Mouse (Mus musculus) heart, embryonic 16.5 days (tissue): ENCODE data around the gene Anks1. TPM values are rescaled to one million over a fixed set of nuclear protein-coding genes. Genes with fewer than 3 reads are reported as not detected.

ENCODE experiments used
- ATAC-seq: fragments of 200-750 bp; cut with Nextera tagmentation; replicated peaks from 2 replicates; pipeline ENCODE4 v1.8.0; 2017; ENCODE audit warnings: moderate number of reproducible peaks; ENCODE audit not compliant: insufficient read depth, low FRiP score; ENCODE audit errors: extremely low read depth
- H3K27ac ChIP-seq: fragments of 300-500 bp; sonication (generic); 2 replicates; pipeline ENCODE4 v1.5.1; 2014; ENCODE audit warnings: mild to moderate bottlenecking, low read length, control low read depth, moderate library complexity
- H3K27me3 ChIP-seq: fragments of 300-500 bp; sonication (generic); 2 replicates; pipeline ENCODE4 v1.6.1; 2014; ENCODE audit warnings: low read length, mixed read lengths; ENCODE audit not compliant: control insufficient read depth, insufficient read depth
- H3K36me3 ChIP-seq: fragments of 300-500 bp; sonication (generic); 2 replicates; pipeline ENCODE4 v1.6.1; 2014; ENCODE audit not compliant: control insufficient read depth, insufficient read depth
- H3K4me1 ChIP-seq: fragments of 300-500 bp; sonication (generic); 2 replicates; pipeline ENCODE4 v1.6.1; 2014; ENCODE audit warnings: low read length, mixed read lengths; ENCODE audit not compliant: control insufficient read depth, insufficient read depth
- H3K4me2 ChIP-seq: fragments of 300-500 bp; sonication (generic); 2 replicates; pipeline ENCODE4 v1.6.1; 2014; ENCODE audit warnings: low read depth, mild to moderate bottlenecking, control low read depth, low read length
- H3K4me3 ChIP-seq: fragments of 300-500 bp; sonication (generic); 2 replicates; pipeline ENCODE4 v1.5.1; 2014; ENCODE audit warnings: mild to moderate bottlenecking, control low read depth, low read length
- H3K9ac ChIP-seq: fragments of 300-500 bp; sonication (generic); 2 replicates; pipeline ENCODE4 v1.6.1; 2014; ENCODE audit warnings: low read length, control low read depth
- H3K9me3 ChIP-seq: fragments of 300-500 bp; sonication (generic); replicated peaks from 2 replicates; pipeline ENCODE4 v1.6.1; 2016; ENCODE audit warnings: low read length; ENCODE audit not compliant: control insufficient read depth
- WGBS: fragments of 180-500 bp; shearing (Covaris S2); extraction: QIAGEN DNeasy Blood & Tissue Kit; methylation state at CpG from one replicate; pipeline ENCODE4 v1.1.7; 2014; 5-methylcytosine and 5-hydroxymethylcytosine counted together
- polyA plus RNA-seq: library from polyadenylated mRNA; unstranded; fragments of >200 nt; fragmentation: Nextera tagmentation; extraction: Ambion mirVana; gene quantifications from 2 replicates; pipeline ENCODE4 v1.2.1, GENCODE M21; 2015

Gene Anks1
- polyA plus RNA-seq, 1 experiment from 2014 or later: 11.4 TPM

DNA sequence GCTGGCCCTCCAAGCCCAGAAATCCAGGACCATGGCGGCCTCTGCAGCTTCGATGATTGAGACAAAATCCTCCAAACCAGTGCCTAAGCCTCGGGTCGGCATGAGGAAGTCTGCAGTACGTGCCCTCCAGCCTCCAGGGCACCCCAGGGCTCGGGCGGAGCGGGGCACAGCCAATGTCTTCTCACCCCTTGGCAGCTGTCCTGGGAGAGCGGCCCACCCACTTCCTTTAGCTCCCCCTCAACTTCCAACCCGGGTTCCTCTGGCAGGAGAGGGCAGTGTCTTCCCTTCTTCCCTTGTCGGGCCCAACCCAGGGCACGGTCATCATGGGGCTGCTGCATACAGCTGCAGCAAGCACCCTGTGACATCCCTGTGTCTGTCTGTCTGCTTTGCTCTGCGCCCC lies 149.2 kb downstream of the Anks1 start:
- H3K27ac ChIP-seq: no peak overlapping the region
- H3K27me3 ChIP-seq: no peaks in the 10 kb centered on the region
- ATAC-seq: no peak
- H3K9me3 ChIP-seq: no peaks in the 10 kb centered on the region
- peaks cover 26% of the 10 kb centered on the region for H3K36me3 ChIP-seq
- no peak overlapping the region for H3K4me3 ChIP-seq
- H3K4me2 ChIP-seq: no peak overlapping the region
- H3K4me1 ChIP-seq: no peaks in the 10 kb centered on the region
- 83% methylated on average over 13 of the region's 13 CpGs for WGBS
- no peak overlapping the region for H3K9ac ChIP-seq

DNA sequence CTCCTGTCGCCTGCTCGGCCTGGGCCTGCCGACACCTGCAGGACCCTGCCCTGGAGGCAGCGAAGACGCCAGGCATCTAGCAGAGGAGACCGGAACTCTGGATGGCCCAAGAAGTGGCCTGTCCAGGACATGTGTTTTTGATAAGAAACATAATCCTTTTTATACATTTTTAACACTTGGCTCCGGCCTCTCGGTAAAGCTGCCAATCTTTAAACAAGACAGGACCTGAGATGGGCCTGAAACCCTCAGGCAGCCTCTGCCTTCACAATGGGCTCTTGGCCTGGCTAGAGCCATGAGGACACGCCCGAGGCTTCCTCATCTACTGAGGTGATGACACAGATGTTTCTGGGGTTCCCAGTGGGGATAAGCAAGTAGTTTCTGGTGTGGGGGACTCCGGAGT lies 151.6 kb downstream of the Anks1 start:
- no peak for ATAC-seq

DNA sequence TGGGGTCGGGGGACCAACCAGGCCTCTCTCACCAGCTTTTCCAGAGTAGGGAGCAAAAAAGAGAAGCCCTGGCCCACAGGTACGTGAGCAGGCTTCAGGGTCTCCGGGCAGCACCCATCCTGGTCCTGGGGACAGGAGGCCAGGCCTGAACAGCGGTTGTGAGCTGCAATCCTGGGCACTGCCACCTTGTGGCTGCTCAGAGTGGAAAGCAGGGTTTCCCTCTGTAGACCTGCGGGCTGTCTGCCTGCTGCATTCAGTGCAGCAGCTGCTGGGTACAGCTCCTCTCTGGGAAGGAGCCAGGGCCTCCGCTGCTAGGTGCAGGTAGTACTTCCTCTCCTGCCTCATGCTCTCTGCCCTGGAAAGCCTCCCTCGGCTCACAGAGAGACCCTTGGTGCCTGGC lies 152.4 kb downstream of the Anks1 start:
- H3K27ac ChIP-seq: no peak overlapping the region
- no peak overlapping the region for H3K9ac ChIP-seq
- H3K36me3 ChIP-seq: peaks cover 17% of the 10 kb centered on the region
- WGBS: 59% methylated on average over 7 of the region's 7 CpGs
- H3K27me3 ChIP-seq: no peaks in the 10 kb centered on the region
- H3K4me1 ChIP-seq: no peaks in the 10 kb centered on the region
- H3K4me3 ChIP-seq: no peak overlapping the region
- ATAC-seq: no peak
- no peaks in the 10 kb centered on the region for H3K9me3 ChIP-seq
- no peak overlapping the region for H3K4me2 ChIP-seq

More for the DNA sequence above, 151.6 kb downstream of the Anks1 start:
- no peaks in the 10 kb centered on the region for H3K9me3 ChIP-seq
- H3K36me3 ChIP-seq: peaks cover 17% of the 10 kb centered on the region
- no peak overlapping the region for H3K9ac ChIP-seq
- no peaks in the 10 kb centered on the region for H3K4me1 ChIP-seq
- no peaks in the 10 kb centered on the region for H3K27me3 ChIP-seq
- H3K4me2 ChIP-seq: no peak overlapping the region
- H3K4me3 ChIP-seq: no peak overlapping the region
- 86% methylated on average over 11 of the region's 11 CpGs for WGBS
- H3K27ac ChIP-seq: no peak overlapping the region

DNA sequence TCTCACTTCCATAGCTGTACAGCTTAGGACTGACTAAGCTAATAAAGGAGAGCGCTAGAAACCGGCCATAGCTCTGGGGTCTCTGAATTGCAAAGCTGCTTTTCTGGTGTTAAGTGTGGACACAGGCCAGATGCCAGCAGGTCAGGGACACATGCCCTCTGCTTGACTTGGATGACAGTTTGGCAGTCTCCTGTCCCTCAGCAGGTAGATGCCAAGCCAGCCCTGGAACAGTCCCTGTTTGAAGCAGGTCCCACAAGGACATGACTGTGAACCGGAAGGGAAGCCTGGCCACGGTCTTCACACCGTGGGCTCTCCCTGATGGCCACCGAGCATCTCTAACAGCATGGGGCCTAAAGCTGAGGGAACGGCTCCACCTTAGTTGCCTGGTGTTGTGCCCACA lies 153.6 kb downstream of the Anks1 start:
- Histone ChIP-seq H3K27me3 (no peaks in the 10 kb centered on the region), H3K9me3 (no peaks in the 10 kb centered on the region), H3K4me3 (no peak overlapping the region), H3K4me2 (no peak overlapping the region), H3K27ac (no peak overlapping the region), H3K4me1 (no peaks in the 10 kb centered on the region), H3K36me3 (peaks cover 10% of the 10 kb centered on the region), H3K9ac (no peak overlapping the region)
- 84% methylated on average over 7 of the region's 7 CpGs for WGBS
- no peak for ATAC-seq

DNA sequence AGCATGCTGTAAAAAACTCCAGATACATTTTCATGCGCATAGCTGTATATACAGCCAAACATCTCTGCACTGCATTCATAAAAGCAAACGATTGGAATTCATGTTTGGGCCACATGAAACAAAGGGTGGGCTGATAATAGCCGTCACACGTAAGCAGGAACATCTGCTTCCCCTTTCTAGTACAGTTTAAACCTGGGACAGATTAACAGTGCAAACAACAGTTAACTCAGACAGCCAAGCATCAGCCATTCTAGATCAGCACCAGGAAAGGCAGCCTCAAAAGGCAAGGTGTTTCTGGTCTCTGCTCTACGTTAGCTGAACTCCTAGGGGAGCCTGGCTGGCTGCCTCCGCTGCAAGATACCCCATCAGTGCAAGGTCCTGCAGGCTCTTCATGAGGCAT lies 154.1 kb downstream of the Anks1 start:
- 76% methylated on average over 6 of the region's 6 CpGs for WGBS

DNA sequence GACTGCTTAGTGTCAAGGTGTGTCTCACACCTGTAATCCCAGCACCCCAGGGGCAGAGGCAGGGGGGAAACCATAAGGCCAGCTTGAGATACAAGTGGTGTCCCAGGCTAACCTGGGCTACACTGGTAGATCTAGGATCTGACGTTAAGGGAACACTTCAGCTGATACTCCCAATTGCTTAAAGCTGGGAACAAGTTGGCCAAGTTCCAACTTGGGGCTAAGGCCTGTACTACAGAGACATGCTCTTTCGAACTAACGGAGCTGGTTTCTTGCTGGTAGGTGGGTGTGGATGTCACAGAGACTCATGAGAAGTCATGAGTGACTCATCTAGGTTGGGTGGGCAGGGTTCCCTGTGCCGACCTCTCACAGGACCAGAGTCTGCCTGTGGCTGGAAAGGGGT lies 158.2 kb downstream of the Anks1 start:
- no peaks in the 10 kb centered on the region for H3K36me3 ChIP-seq
- H3K4me2 ChIP-seq: no peak overlapping the region
- no peak overlapping the region for H3K4me3 ChIP-seq
- H3K9ac ChIP-seq: no peak overlapping the region
- H3K9me3 ChIP-seq: peaks cover 4% of the 10 kb centered on the region; the same call in 1 of the 2 replicates
- ATAC-seq: no peak
- H3K27me3 ChIP-seq: peaks cover 2% of the 10 kb centered on the region; the same call in 1 of the 2 replicates
- no peaks in the 10 kb centered on the region for H3K4me1 ChIP-seq
- WGBS: 64% methylated on average over 4 of the region's 4 CpGs
- no peak overlapping the region for H3K27ac ChIP-seq

More for the DNA sequence above, 154.1 kb downstream of the Anks1 start:
- Histone ChIP-seq H3K27me3 (no peaks in the 10 kb centered on the region), H3K9me3 (no peaks in the 10 kb centered on the region), H3K4me3 (no peak overlapping the region), H3K9ac (no peak overlapping the region), H3K36me3 (peaks cover 9% of the 10 kb centered on the region), H3K27ac (no peak overlapping the region), H3K4me2 (no peak overlapping the region), H3K4me1 (no peaks in the 10 kb centered on the region)
- ATAC-seq: no peak

DNA sequence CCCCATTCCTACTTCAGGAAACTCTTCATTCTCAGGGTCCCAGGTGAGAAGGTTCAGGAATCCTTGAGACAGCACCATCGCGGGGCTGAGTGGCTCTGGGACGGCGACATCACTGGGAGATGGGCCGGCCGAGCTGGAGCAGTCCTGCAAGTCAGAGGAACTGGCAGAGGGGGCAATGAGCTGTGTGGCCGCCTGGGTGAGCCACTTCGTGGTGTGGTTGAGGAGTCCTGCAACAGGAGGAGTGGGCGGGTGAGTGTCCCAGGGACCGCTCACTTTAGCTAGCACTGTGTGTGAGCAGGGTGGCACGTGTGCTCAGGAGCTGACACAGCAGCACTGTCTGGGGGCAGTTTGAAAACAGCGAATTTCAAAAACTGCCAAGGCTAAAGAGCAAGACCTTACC lies 160.3 kb downstream of the Anks1 start:
- Histone ChIP-seq H3K9ac (peak overlapping the region; percentile 26; the same call in 1 of the 2 replicates), H3K4me2 (no peak overlapping the region), H3K27me3 (peaks cover 2% of the 10 kb centered on the region; the same call in 1 of the 2 replicates), H3K27ac (no peak overlapping the region), H3K36me3 (no peaks in the 10 kb centered on the region), H3K4me3 (no peak overlapping the region), H3K4me1 (no peaks in the 10 kb centered on the region), H3K9me3 (peaks cover 7% of the 10 kb centered on the region; the same call in 1 of the 2 replicates)
- ATAC-seq: no peak
- 10% methylated on average over 12 of the region's 12 CpGs for WGBS

DNA sequence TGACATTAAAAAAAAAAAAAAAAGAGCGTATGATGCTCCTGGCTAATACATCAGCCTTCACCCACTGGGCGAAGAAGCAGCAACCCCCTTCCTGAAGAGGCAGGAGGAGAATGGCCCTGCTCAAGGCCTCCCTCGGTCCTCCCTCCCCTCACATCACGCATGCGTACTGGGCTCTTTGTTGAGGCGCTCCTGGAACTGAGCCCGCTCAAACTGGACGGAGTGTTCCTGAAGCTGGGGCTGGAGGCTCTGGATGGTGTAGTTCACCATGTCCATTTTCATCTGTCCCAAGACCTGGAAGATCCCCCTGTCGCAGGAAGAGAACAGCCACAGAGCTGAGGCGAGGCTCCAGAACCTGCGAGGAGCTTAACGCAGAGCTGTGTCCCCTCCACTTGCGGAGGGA lies 161.2 kb downstream of the Anks1 start:
- Histone ChIP-seq H3K4me2 (no peak overlapping the region), H3K9me3 (peaks cover 7% of the 10 kb centered on the region; the same call in 1 of the 2 replicates), H3K27ac (no peak overlapping the region), H3K36me3 (no peaks in the 10 kb centered on the region), H3K4me3 (no peak overlapping the region), H3K9ac (no peak overlapping the region), H3K27me3 (peaks cover 2% of the 10 kb centered on the region; the same call in 1 of the 2 replicates), H3K4me1 (no peaks in the 10 kb centered on the region)
- ATAC-seq: no peak
- WGBS: 81% methylated on average over 13 of the region's 13 CpGs

DNA sequence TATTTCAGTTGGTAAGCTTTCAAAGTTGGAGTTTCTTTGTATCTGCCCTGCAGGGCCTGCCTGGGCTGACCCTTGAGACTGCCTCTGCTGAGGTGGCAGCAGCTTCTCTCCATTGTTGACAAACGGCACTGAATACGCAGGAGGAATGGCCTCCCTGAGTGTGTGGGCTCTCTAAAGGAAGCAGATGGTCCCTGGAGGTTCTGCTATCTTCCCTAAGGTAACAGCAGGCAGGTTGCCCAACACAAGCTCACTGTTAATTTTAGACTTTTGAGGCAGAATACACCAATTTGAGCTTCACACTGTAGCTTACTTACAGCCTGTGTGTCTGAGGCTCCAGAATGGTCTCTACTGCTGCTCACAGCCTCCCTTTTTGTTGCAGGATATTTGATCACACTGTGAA lies 163.6 kb downstream of the Anks1 start:
- ATAC-seq: no peak
- 66% methylated on average over 2 of the region's 2 CpGs for WGBS
- peaks cover 7% of the 10 kb centered on the region; the same call in 1 of the 2 replicates for H3K9me3 ChIP-seq
- no peak overlapping the region for H3K4me2 ChIP-seq
- H3K4me3 ChIP-seq: no peak overlapping the region
- no peak overlapping the region for H3K9ac ChIP-seq
- H3K36me3 ChIP-seq: no peaks in the 10 kb centered on the region
- H3K27me3 ChIP-seq: peaks cover 2% of the 10 kb centered on the region; the same call in 1 of the 2 replicates
- no peak overlapping the region for H3K27ac ChIP-seq
- H3K4me1 ChIP-seq: no peaks in the 10 kb centered on the region
